Mouse (Mus musculus) cerebellum, adult 9-10 months (tissue): ENCODE results near the gene Ano3.

Experiments used
- DNase-seq: peaks from one replicate; pipeline ENCODE4 v3.0.0; 2022

Gene Ano3

DNA sequence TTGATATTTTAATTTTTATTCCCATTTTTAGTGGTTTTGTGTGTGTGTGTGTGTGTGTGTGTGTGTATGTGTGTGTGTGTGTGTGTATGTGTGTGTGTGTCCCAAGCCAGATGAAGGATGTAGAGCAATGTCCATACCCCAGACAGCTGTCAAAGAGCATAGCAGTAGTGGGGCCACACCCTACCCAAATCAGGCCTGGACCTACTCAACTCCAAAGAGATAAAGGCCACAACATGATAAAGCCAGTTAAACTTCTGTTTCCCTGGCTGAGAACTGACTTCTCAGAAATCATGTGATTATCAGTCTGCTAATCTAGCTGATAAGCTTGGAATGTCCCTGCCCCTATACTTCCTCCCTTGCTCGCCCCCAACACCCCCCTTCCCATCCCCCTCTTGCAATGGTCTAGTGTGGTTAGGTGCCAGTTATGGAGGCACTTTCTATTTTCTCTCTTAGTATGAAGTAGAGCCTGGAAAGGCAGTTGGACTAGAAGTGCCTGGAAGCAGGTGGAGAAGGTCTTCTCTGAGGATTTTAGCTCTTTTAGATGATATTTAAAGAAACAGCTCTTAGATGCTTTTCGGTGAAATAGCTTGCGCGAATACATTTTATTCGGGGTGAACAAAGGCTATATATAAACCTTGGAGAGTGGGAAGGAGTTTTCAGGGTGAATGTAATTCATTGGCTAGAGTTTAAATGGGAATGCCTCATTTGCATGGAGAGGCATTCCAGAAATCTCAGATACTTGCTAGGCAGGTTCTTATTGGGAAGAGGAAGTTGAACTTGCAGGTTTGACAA lies 144.2 kb downstream of the Ano3 start:
- DNase-seq = no peak

- DNase-seq = no peak
Measured at GRCm38 (mm10) chr2:110795928-110796327, 154.8 kb downstream of the Ano3 start.

- DNase-seq = no peak
Measured at GRCm38 (mm10) chr2:110795433-110795832, 155.3 kb downstream of the Ano3 start.

DNA sequence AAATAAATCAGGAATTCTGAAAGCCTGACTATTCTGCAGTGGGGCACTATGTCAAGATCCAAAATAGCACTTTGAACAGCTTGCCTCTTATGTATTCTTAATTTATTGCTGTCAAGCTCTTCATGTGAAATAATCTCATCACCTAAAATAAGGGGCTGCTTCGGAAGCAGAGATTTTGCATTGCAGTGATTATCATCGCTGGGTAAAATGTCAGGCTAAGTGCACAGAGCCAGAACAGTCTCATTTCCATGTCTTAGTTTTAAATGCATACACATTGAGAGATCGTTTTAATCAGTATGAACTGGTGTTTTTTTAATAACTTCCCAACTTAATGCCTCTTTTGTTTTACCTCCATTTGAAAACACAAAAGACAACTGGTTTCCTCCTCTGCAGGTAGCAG lies 163.3 kb downstream of the Ano3 start:
- DNase-seq = no peak

- no peak for DNase-seq
Measured at GRCm38 (mm10) chr2:110759434-110759833, 191.3 kb downstream of the Ano3 start.

DNA sequence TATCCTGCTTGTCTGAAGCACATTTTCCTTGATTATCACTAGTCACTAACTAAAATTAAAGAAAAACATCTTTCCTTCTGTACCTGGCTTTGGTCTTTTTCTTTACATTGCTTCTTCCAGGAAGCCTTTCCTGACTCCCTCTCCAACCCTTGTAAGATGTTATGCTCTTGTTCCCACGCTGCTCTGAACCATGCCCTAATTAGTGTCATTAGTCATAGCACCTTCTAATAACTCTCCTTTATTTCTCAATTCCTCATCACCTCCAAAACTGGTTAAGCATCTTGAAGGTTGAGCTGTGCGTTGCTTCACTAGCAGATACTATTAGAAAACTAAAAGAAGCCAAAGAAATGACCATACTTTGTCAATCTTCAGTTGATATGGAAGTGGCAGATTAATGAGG lies 193.2 kb downstream of the Ano3 start:
- no peak for DNase-seq

DNA sequence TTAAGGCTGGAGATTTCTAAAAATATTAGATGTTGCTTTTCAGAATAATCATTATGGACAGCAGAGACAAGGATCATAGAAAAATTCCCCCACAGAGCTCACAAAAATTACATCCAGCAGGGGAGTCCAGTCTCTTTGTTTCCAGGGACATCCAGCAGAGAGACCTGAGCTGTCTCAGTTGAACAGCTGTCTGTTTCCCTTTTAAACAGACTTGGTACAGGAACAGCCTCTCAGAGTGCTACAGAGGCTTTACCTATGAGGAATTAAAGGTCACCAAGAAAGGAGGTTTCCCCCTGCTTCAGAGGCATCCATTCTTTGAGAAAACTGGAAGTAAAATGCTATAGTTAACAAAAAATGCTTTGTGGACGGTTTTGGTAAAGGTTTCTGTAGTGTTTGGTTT lies 210.2 kb downstream of the Ano3 start:
- DNase-seq = no peak

DNA sequence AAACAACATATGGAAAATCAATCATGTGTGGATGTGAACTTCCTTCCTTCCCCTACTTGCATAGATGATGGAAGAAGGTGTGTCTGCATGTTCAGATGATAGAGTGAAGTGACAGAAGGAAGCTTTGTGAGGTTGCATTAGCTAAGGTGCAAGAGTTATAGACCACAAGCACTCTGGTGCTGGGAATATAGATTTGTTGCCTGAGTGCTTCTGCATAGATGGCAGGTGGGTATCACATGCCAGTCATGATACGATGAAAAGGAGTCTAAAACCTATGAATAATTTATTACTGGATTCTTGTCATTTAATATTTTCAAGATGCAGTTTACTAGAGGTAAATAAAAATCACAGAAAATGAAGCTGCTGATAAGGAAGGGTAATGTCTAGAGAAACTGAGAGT lies 210.9 kb downstream of the Ano3 start:
- no peak for DNase-seq

DNA sequence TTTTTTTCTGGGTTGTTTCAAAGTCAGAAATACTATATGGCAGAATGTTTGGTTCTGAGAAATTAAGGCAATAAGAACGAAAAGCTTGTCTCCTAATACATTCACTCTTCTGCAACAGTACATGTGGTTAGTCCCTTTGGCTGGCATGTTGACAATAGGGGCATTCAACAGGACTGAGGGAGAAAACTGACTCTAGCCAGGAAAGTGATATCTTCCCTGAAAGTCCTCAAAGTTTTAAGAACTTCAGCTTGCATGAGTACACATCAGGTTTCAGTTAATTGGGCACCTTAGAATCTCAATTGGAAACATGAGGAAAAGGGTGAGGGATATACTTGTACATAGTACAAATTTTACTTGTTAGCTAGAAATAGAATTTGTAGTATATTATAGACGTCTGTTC lies 212.7 kb downstream of the Ano3 start:
- DNase-seq = no peak

DNA sequence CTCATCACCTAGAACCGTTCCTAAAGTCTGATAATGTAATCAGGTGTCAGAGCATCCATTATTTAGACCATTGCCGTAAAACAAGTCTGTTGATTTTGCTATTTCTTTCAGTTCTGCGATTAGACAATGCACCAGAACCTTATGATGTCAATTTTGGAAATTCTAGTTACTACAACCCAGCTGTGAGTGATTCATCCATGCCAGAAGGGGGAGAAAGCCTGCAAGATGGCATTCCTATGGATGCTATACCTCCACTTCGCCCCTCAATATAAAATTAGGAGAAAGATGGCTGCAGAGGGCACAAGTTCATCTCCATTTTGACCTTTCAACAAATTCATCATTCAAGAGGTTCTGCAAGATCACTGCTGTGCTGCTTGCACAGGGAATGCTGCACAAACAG lies 213.5 kb downstream of the Ano3 start:
- DNase-seq = no peak

DNA sequence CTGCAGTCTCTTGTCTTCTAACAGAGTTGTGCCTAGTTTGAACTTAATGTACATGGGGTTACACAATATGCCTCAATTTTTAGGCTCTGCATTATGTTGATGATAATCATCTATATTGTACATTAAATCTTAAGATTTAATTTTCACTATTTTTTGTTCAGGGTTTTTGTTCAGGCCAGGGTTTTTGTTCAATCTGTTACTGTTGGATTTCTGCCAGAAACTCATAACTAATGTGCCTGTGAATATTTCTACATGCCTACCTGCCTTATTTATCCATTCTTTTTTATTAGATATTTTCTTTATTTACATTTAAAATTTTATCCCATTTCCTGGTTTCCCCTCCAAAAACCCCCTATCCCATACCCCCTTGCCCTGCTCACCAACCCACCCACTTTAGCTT lies 224.6 kb downstream of the Ano3 start:
- DNase-seq = peak; percentile 78

- peak; percentile 38 for DNase-seq
Measured at GRCm38 (mm10) chr2:110722208-110722607, 228.5 kb downstream of the Ano3 start.

DNA sequence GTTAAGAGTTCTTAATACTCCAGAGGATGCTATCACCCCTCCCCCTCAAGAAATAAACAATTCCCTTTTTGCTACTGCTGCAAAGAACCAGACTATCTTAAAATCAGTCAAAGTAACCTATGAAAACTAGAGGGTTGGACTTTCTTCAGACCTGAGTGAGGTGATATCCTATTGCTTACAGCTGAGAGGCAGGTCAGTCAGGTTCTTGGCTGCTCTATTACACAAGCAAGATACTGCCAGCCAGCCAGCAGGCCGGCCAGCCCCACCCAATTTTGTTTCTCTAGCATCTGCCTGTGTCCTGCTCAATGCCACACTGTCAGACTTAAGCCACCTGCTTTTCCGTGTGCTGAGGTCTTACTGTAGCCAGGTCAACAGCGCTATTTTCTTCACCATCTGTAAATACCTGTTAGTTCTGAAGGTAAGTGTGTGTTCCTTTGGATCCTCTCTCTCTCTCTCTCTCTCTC lies 229.4 kb downstream of the Ano3 start, which contains the start of gene Muc15:
TSS of gene Muc15 (plus strand) at position 51 of the 464 bp plus-strand sequence.
- DNase-seq = peak; percentile 47

GRCm38 (mm10) chr2:110719051-110719450 lies 231.7 kb downstream of the Ano3 start:
- no peak for DNase-seq

GRCm38 (mm10) chr2:110710055-110710720 lies 240.5 kb downstream of the Ano3 start:
- DNase-seq = no peak

GRCm38 (mm10) chr2:110709436-110709835 lies 241.3 kb downstream of the Ano3 start:
- no peak for DNase-seq

- DNase-seq = no peak
Measured at GRCm38 (mm10) chr2:110671071-110671624, 279.6 kb downstream of the Ano3 start.

GRCm38 (mm10) chr2:110663329-110663728 lies 287.4 kb downstream of the Ano3 start:
- peak; percentile 77 for DNase-seq

DNA sequence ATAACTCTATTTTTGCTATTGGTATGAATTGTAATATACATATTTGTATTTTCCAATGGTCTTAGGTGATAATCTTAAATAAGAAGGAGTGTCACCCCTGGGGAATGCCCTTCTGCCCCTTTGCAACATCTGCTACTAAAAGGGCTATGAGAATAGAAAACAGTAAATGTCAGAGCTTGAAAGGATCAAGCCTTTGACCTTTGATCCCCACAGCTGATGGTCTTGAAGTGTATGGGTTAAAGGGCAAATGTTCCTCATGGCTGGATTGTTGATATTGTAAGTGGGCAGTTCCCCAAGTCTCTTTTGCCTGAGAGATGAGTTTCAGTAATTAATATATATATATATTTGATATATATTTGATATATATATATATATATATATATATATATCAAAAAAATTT lies 305.9 kb downstream of the Ano3 start:
- no peak for DNase-seq

DNA sequence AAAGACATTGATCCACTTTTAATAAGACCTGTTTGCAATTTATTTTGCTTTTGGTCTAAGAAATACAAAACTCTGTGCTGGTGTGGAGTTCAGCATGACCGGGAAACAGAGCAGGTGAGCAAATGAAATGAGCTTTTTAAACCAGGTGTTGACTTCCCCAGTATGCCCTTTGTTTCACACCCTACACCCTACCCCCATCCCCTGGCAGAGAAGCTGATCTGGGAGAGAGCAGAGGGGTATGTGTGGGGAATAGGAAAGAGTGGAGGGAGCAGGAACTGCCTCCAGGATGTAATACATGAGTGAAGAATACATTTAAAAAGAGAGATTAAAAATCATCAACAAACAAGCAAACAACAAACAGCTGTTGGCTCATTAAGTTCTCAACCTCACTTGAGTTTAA lies 306.4 kb downstream of the Ano3 start:
- no peak for DNase-seq
